In the genomic region with DNA sequence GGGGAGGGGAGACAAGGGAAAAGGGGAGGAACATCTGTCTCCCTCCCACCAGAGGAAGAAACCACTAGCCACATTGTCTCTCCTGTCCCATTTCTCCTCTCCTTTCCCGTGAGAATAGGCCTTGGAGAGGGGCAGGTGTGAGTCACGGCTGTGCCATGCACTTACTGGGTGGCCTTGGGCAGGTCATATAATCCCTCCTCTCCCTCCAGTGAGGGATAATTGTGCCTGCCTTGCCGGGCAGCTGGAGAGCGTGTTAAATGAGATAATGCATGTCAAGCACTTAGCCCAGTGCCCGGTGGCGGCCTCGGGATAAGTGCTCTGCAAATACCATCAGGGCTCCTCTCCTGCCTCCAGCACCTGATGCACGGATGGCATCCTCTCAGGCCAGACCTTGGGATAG, we compare ENCODE assay signal across 9 mouse cellular contexts.
DNase-seq lines count a peak whose midpoint lies in the region; ATAC-seq and TF ChIP-seq lines count a peak whose summit lies in the region.
"Had no signal": no experiment of that assay in that cellular context is flagged by ENCODE, and none has a peak within 500 bp of the region (broad histone marks: within the 10 kb centered on the region; RNA-seq: fewer than 3 reads in every experiment).

No protein-coding gene starts in this region.

- no peaks in the 10 kb centered on the region for H3K27me3 ChIP-seq in intestine, embryonic 14.5 days (replicated peaks; ENCODE audit: control insufficient read depth, insufficient read depth, low read length)
- no peaks in the 10 kb centered on the region for H3K27me3 ChIP-seq in intestine, postnatal 0 days (replicated peaks; ENCODE audit: control insufficient read depth, insufficient read depth, low read length)
- no peaks in the 10 kb centered on the region for H3K27me3 ChIP-seq in embryonic facial prominence, embryonic 14.5 days (replicated peaks; ENCODE audit: control insufficient read depth, insufficient read depth, low read length)
- H3K27me3 ChIP-seq in hindbrain, postnatal 0 days (ENCODE audit: insufficient read depth, low read length) = no peaks in the 10 kb centered on the region
- no peaks in the 10 kb centered on the region for H3K27me3 ChIP-seq in neural tube, embryonic 13.5 days
- H3K27me3 ChIP-seq in liver, embryonic 11.5 days (replicated peaks; ENCODE audit: control insufficient read depth, insufficient read depth, low read length) = no peaks in the 10 kb centered on the region
- H3K27me3 ChIP-seq: liver, embryonic 13.5 days had no signal

- ATAC-seq in intestine, embryonic 14.5 days (replicated peaks; ENCODE audit: low FRiP score, low TSS enrichment, low read depth) = no peak
- no peak for ATAC-seq in intestine, postnatal 0 days
- ATAC-seq in embryonic facial prominence, embryonic 14.5 days (ENCODE audit: low read depth) = peak; percentile 30; the same call in 1 of the 2 replicates
- no peak for ATAC-seq in hindbrain, postnatal 0 days
- ATAC-seq in neural tube, embryonic 13.5 days (ENCODE audit: low read depth) = 0 out of 2 replicates have a peak, but pooled peaks have one; percentile 11
- no peak for ATAC-seq in liver, embryonic 11.5 days (replicated peaks; ENCODE audit: low FRiP score)

- TF ChIP-seq CTCF in intestine, postnatal 0 days (IDR thresholded peaks at IDR 0.05; ENCODE audit: low read depth) = no peak
- no peak for TF ChIP-seq CTCF in hindbrain, postnatal 0 days (IDR thresholded peaks at IDR 0.05; ENCODE audit: low read depth)

- 0 out of 2 replicates have a peak, but pooled peaks cover 11% of the 10 kb centered on the region for H3K36me3 ChIP-seq in intestine, embryonic 14.5 days (ENCODE audit: control insufficient read depth, insufficient read depth, low read length)
- peaks cover 7% of the 10 kb centered on the region; the same call in 1 of the 2 replicates for H3K36me3 ChIP-seq in intestine, postnatal 0 days (ENCODE audit: control insufficient read depth, insufficient read depth)
- H3K36me3 ChIP-seq in embryonic facial prominence, embryonic 14.5 days (ENCODE audit: control insufficient read depth, insufficient read depth, low read length) = peaks cover 19% of the 10 kb centered on the region; the same call in 1 of the 2 replicates
- no peaks in the 10 kb centered on the region for H3K36me3 ChIP-seq in hindbrain, postnatal 0 days (ENCODE audit: insufficient read depth, low read length)
- peaks cover 3% of the 10 kb centered on the region; the same call in 1 of the 2 replicates for H3K36me3 ChIP-seq in neural tube, embryonic 13.5 days
- H3K36me3 ChIP-seq in liver, embryonic 11.5 days (ENCODE audit: control insufficient read depth, insufficient read depth, low read length) = peaks cover 5% of the 10 kb centered on the region; the same call in 1 of the 2 replicates

- DNase-seq in intestine, embryonic 14.5 days (ENCODE audit: low spot score) = no peak
- DNase-seq in embryonic facial prominence, embryonic 14.5 days (ENCODE audit: low spot score) = no peak
- no peak for DNase-seq in hindbrain, postnatal 0 days (ENCODE audit: low spot score)
- no peak for DNase-seq in thymus, postnatal 36 days
- no peak for DNase-seq in left cerebral cortex, adult 8-10 months (ENCODE audit: low spot score in 2 of 2)
- no peak for DNase-seq in liver, embryonic 11.5 days (ENCODE audit: low spot score)
- DNase-seq: liver, embryonic 13.5 days had no signal

- WGBS in intestine, embryonic 14.5 days = 25% methylated on average over 7 of the region's 8 CpGs
- WGBS in intestine, postnatal 0 days = 24% methylated on average over 8 of the region's 8 CpGs
- 19% methylated on average over 8 of the region's 8 CpGs for WGBS in embryonic facial prominence, embryonic 14.5 days
- WGBS in hindbrain, postnatal 0 days = 17% methylated on average over 8 of the region's 8 CpGs
- 5% methylated on average over 8 of the region's 8 CpGs for WGBS in neural tube, embryonic 13.5 days
- WGBS in liver, embryonic 11.5 days = 49% methylated on average over 7 of the region's 8 CpGs

- H3K4me2 ChIP-seq in intestine, embryonic 14.5 days (ENCODE audit: low read length) = no peak overlapping the region
- H3K4me2 ChIP-seq in intestine, postnatal 0 days (replicated peaks; ENCODE audit: low read depth) = no peak overlapping the region
- no peak overlapping the region for H3K4me2 ChIP-seq in embryonic facial prominence, embryonic 14.5 days (ENCODE audit: low read depth, low read length)
- no peak overlapping the region for H3K4me2 ChIP-seq in hindbrain, postnatal 0 days (ENCODE audit: low read depth, low read length)
- peak overlapping the region; percentile 26; the same call in 1 of the 2 replicates for H3K4me2 ChIP-seq in neural tube, embryonic 13.5 days
- no peak overlapping the region for H3K4me2 ChIP-seq in liver, embryonic 11.5 days
- H3K4me2 ChIP-seq: liver, embryonic 13.5 days had no signal

- no peak overlapping the region for H3K4me3 ChIP-seq in intestine, embryonic 14.5 days (ENCODE audit: low read depth, low read length)
- no peak overlapping the region for H3K4me3 ChIP-seq in intestine, postnatal 0 days (ENCODE audit: low read depth, low read length)
- no peak overlapping the region for H3K4me3 ChIP-seq in embryonic facial prominence, embryonic 14.5 days (ENCODE audit: low read depth, low read length)
- no peak overlapping the region for H3K4me3 ChIP-seq in hindbrain, postnatal 0 days (ENCODE audit: low read length)
- no peak overlapping the region for H3K4me3 ChIP-seq in neural tube, embryonic 13.5 days
- H3K4me3 ChIP-seq in liver, embryonic 11.5 days (ENCODE audit: low read depth, low read length) = no peak overlapping the region
- H3K4me3 ChIP-seq: liver, embryonic 13.5 days had no signal

- H3K9ac ChIP-seq in intestine, embryonic 14.5 days (ENCODE audit: low read length) = no peak overlapping the region
- H3K9ac ChIP-seq in intestine, postnatal 0 days (ENCODE audit: low read depth, low read length) = no peak overlapping the region
- H3K9ac ChIP-seq in embryonic facial prominence, embryonic 14.5 days (ENCODE audit: low read depth, low read length) = peak overlapping the region; percentile 2; the same call in 1 of the 2 replicates
- peak overlapping the region; percentile 28; the same call in 1 of the 2 replicates for H3K9ac ChIP-seq in hindbrain, postnatal 0 days (replicated peaks; ENCODE audit: low read length)
- H3K9ac ChIP-seq in neural tube, embryonic 13.5 days = peak overlapping the region; percentile 58; the same call in 1 of the 2 replicates
- H3K9ac ChIP-seq in liver, embryonic 11.5 days (ENCODE audit: low read depth, low read length) = no peak overlapping the region
- H3K9ac ChIP-seq: liver, embryonic 13.5 days had no signal

- peaks cover 55% of the 10 kb centered on the region for H3K4me1 ChIP-seq in intestine, embryonic 14.5 days (replicated peaks; ENCODE audit: control insufficient read depth, insufficient read depth, low read length)
- no peaks in the 10 kb centered on the region; the same call in 1 of the 2 replicates for H3K4me1 ChIP-seq in intestine, postnatal 0 days (replicated peaks; ENCODE audit: control insufficient read depth, insufficient read depth, low read length)
- H3K4me1 ChIP-seq in embryonic facial prominence, embryonic 14.5 days (ENCODE audit: control insufficient read depth, insufficient read depth, low read length) = peaks cover 43% of the 10 kb centered on the region
- peaks cover 47% of the 10 kb centered on the region for H3K4me1 ChIP-seq in hindbrain, postnatal 0 days (ENCODE audit: insufficient read depth, low read length)
- H3K4me1 ChIP-seq in neural tube, embryonic 13.5 days (replicated peaks) = peaks cover 90% of the 10 kb centered on the region
- peaks cover 42% of the 10 kb centered on the region for H3K4me1 ChIP-seq in liver, embryonic 11.5 days (replicated peaks; ENCODE audit: control insufficient read depth, insufficient read depth, low read length)

- H3K27ac ChIP-seq in intestine, embryonic 14.5 days (ENCODE audit: low read depth) = peak overlapping the region; percentile 59; the same call in 1 of the 2 replicates
- no peak overlapping the region for H3K27ac ChIP-seq in intestine, postnatal 0 days (ENCODE audit: low read depth, low read length)
- peak overlapping the region; percentile 30; the same call in 1 of the 2 replicates for H3K27ac ChIP-seq in embryonic facial prominence, embryonic 14.5 days (replicated peaks; ENCODE audit: low read depth, low read length)
- H3K27ac ChIP-seq in hindbrain, postnatal 0 days = peak overlapping the region; percentile 59; the same call in 1 of the 2 replicates
- peak overlapping the region; percentile 83 for H3K27ac ChIP-seq in neural tube, embryonic 13.5 days (replicated peaks)
- H3K27ac ChIP-seq in liver, embryonic 11.5 days (ENCODE audit: low read depth, low read length) = no peak overlapping the region

- no peaks in the 10 kb centered on the region for H3K9me3 ChIP-seq in intestine, embryonic 14.5 days (ENCODE audit: control insufficient read depth, low read length)
- H3K9me3 ChIP-seq in intestine, postnatal 0 days (ENCODE audit: control insufficient read depth) = no peaks in the 10 kb centered on the region
- no peaks in the 10 kb centered on the region for H3K9me3 ChIP-seq in embryonic facial prominence, embryonic 14.5 days (ENCODE audit: control insufficient read depth, low read length)
- no peaks in the 10 kb centered on the region for H3K9me3 ChIP-seq in hindbrain, postnatal 0 days (ENCODE audit: low read length)
- H3K9me3 ChIP-seq in neural tube, embryonic 13.5 days = no peaks in the 10 kb centered on the region
- H3K9me3 ChIP-seq in liver, embryonic 11.5 days (ENCODE audit: control insufficient read depth, low read length) = no peaks in the 10 kb centered on the region
- H3K9me3 ChIP-seq: liver, embryonic 13.5 days had no signal

Comparison
In these comparisons a context has a peak if more than half of its experiments do, and no peak if none do; other contexts are left out.
1. H3K27ac ChIP-seq: peak in intestine, embryonic 14.5 days (single experiment), embryonic facial prominence, embryonic 14.5 days (single experiment), hindbrain, postnatal 0 days (single experiment) and neural tube, embryonic 13.5 days (single experiment); none in intestine, postnatal 0 days (single experiment) and liver, embryonic 11.5 days (single experiment).
2. ATAC-seq: peak in embryonic facial prominence, embryonic 14.5 days (single experiment) and neural tube, embryonic 13.5 days (single experiment); none in intestine, embryonic 14.5 days (single experiment), intestine, postnatal 0 days (single experiment), hindbrain, postnatal 0 days (single experiment) and liver, embryonic 11.5 days (single experiment).
3. H3K9ac ChIP-seq: peak in embryonic facial prominence, embryonic 14.5 days (single experiment), hindbrain, postnatal 0 days (single experiment) and neural tube, embryonic 13.5 days (single experiment); none in intestine, embryonic 14.5 days (single experiment), intestine, postnatal 0 days (single experiment) and liver, embryonic 11.5 days (single experiment).